Mouse (Mus musculus): ENCODE measurements around the gene Ubqln5. TPM values are rescaled to one million over a fixed set of nuclear protein-coding genes. Genes with fewer than 3 reads are reported as not detected.

Gene Ubqln5
- polyA plus RNA-seq (2012; ENCODE audit: low replicate concordance): not detected in 2 replicates

GRCm38 (mm10) chr7:104129726-104130125 lies at the start of gene Ubqln5:
Ubqln5 (minus strand) TSS chr7:104129826.

DNA sequence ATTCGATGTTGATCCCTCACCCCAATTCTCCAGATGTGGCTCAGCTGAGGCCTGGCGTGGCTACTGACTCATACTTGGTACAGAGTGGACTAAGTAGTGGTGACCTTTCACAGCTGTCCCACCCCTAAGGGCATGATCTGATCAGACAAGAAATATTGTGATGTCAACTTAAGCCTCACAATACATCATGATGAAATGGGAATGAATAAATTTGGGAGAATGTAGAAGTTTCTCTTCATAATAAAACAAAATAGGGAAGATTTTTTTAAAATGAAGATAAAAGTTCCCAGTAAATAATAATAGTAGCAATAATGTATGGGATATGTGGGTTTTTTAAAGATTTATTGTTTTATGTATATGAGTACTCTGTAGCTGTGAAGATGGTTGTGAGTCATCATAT lies 20.8 kb upstream of the Ubqln5 start, which contains the start of gene Ubqlnl:
Ubqlnl (minus strand) TSS at position 101 of the 400 bp plus-strand sequence.

GRCm38 (mm10) chr7:104143179-104143578 lies 13.6 kb upstream of the Ubqln5 start, which contains the start of gene Ubqln3:
Ubqln3 (minus strand) TSS chr7:104143279.

GRCm38 (mm10) chr7:104137305-104137704 lies 7.7 kb upstream of the Ubqln5 start, which contains the start of gene Olfr643:
Olfr643 (minus strand) TSS chr7:104137405.

GRCm38 (mm10) chr7:104104757-104104972 lies 25.0 kb downstream of the Ubqln5 start, which contains the start of gene Olfr646:
Olfr646 (plus strand) TSS chr7:104104873.

GRCm38 (mm10) chr7:104085365-104085764 lies 44.3 kb downstream of the Ubqln5 start, which contains the start of gene Olfr645:
Olfr645 (minus strand) TSS chr7:104085465.

Other genes starting within 250 kb of the Ubqln5 start
- 0.15 TPM in 1 of 2 replicates, not detected in the other for gene Olfr66, start 243.6 kb downstream of the Ubqln5 start, polyA plus RNA-seq (2012; ENCODE audit: low replicate concordance)
- gene Olfr64, start 235.3 kb downstream of the Ubqln5 start, polyA plus RNA-seq (2012; ENCODE audit: low replicate concordance): not detected in 2 replicates
- not detected in 2 replicates for gene Olfr65, start 226.3 kb downstream of the Ubqln5 start, polyA plus RNA-seq (2012; ENCODE audit: low replicate concordance)
- gene Olfr631, start 201.0 kb downstream of the Ubqln5 start, polyA plus RNA-seq (2012; ENCODE audit: low replicate concordance): not detected in 2 replicates
- gene Olfr632, start 195.5 kb downstream of the Ubqln5 start, polyA plus RNA-seq (2012; ENCODE audit: low replicate concordance): not detected in 2 replicates
- gene Olfr633, start 185.4 kb downstream of the Ubqln5 start, polyA plus RNA-seq (2012; ENCODE audit: low replicate concordance): not detected in 2 replicates
- 0.02 and 0.03 TPM in 2 replicates for gene Olfr635, start 158.7 kb downstream of the Ubqln5 start, polyA plus RNA-seq (2012; ENCODE audit: low replicate concordance)
- not detected in 2 replicates for gene Olfr638, start 131.1 kb downstream of the Ubqln5 start, polyA plus RNA-seq (2012; ENCODE audit: low replicate concordance)
- not detected in 2 replicates for gene Olfr639, start 112.5 kb downstream of the Ubqln5 start, polyA plus RNA-seq (2012; ENCODE audit: low replicate concordance)
- gene Olfr640, start 104.3 kb downstream of the Ubqln5 start, polyA plus RNA-seq (2012; ENCODE audit: low replicate concordance): not detected in 2 replicates
- not detected in 2 replicates for gene Olfr641, start 94.4 kb downstream of the Ubqln5 start, polyA plus RNA-seq (2012; ENCODE audit: low replicate concordance)
- gene Olfr642, start 77.2 kb downstream of the Ubqln5 start, polyA plus RNA-seq (2012; ENCODE audit: low replicate concordance): not detected in 2 replicates
- gene 4930516K23Rik, start 68.4 kb downstream of the Ubqln5 start, polyA plus RNA-seq (2012; ENCODE audit: low replicate concordance): 0.04 TPM in 1 of 2 replicates, not detected in the other
- not detected in 2 replicates for gene Olfr644, start 58.0 kb downstream of the Ubqln5 start, polyA plus RNA-seq (2012; ENCODE audit: low replicate concordance)
- not detected in 2 replicates for gene Olfr645, start 44.4 kb downstream of the Ubqln5 start, polyA plus RNA-seq (2012; ENCODE audit: low replicate concordance)
- not detected in 2 replicates for gene Olfr646, start 25.0 kb downstream of the Ubqln5 start, polyA plus RNA-seq (2012; ENCODE audit: low replicate concordance)
- gene Olfr643, start 7.6 kb upstream of the Ubqln5 start, polyA plus RNA-seq (2012; ENCODE audit: low replicate concordance): not detected in 2 replicates
- not detected in 2 replicates for gene Ubqln3, start 13.5 kb upstream of the Ubqln5 start, polyA plus RNA-seq (2012; ENCODE audit: low replicate concordance)
- gene Ubqlnl, start 20.7 kb upstream of the Ubqln5 start, polyA plus RNA-seq (2012; ENCODE audit: low replicate concordance): not detected in 2 replicates
- gene Olfm5, start 35.0 kb upstream of the Ubqln5 start, polyA plus RNA-seq (2012; ENCODE audit: low replicate concordance): not detected in 2 replicates
- not detected in 2 replicates for gene Olfr648, start 53.6 kb upstream of the Ubqln5 start, polyA plus RNA-seq (2012; ENCODE audit: low replicate concordance)
- gene Olfr649, start 66.2 kb upstream of the Ubqln5 start, polyA plus RNA-seq (2012; ENCODE audit: low replicate concordance): not detected in 2 replicates
- gene Trim6, start 89.0 kb upstream of the Ubqln5 start, polyA plus RNA-seq (2012; ENCODE audit: low replicate concordance): 0.12 TPM in 1 of 2 replicates, not detected in the other
- 0.55 and 1.2 TPM in 2 replicates for gene Trim34a, start 114.6 kb upstream of the Ubqln5 start, polyA plus RNA-seq (2012; ENCODE audit: low replicate concordance)
- gene Trim5, start 158.3 kb upstream of the Ubqln5 start, polyA plus RNA-seq (2012; ENCODE audit: low replicate concordance): 0.04 TPM in 1 of 2 replicates, not detected in the other
- gene Trim12a, start 185.6 kb upstream of the Ubqln5 start, polyA plus RNA-seq (2012; ENCODE audit: low replicate concordance): not detected in 2 replicates
- gene Trim34b, start 199.6 kb upstream of the Ubqln5 start, polyA plus RNA-seq (2012; ENCODE audit: low replicate concordance): 1.1 and 1.8 TPM in 2 replicates
- gene Trim12c, start 223.5 kb upstream of the Ubqln5 start, polyA plus RNA-seq (2012; ENCODE audit: low replicate concordance): 3.5 and 6.5 TPM in 2 replicates
- gene Trim30b, start 240.1 kb upstream of the Ubqln5 start, polyA plus RNA-seq (2012; ENCODE audit: low replicate concordance): 0.52 and 0.56 TPM in 2 replicates

Measured in hematopoietic multipotent progenitor cell, adult 10-12 weeks (in vitro differentiated cells).